Mouse (Mus musculus) layer of hippocampus, postnatal 14 days (tissue): ENCODE data around the gene Mcpt8. TPM values are rescaled to one million over a fixed set of nuclear protein-coding genes. Genes with fewer than 3 reads are reported as not detected.

Experiments used
- microRNA-seq, 2 experiments: library from miRNA; unstranded; fragments of <30 nt; microRNA quantifications; one replicate each; pipeline ENCODE4 v1.2.0; 2021
- total RNA-seq, 2 experiments: library from RNA; stranded (reverse); gene quantifications; 2 replicates each; pipeline ENCODE4 v1.2.3; 2021

The Mcpt8 gene
- total RNA-seq, 2 experiments from 2014 or later = not detected

Small RNA genes within 50 kb of the gene (microRNA-seq; reads per million reads assigned to microRNA genes)
- gene Mir6949 = 0 reads per million in 2 experiments

Other genes with a start within 250 kb of the Mcpt8 start
- 10 to 100 TPM; 11.3 to 11.4 TPM for gene Nynrin, start 231.3 kb downstream of the Mcpt8 start, total RNA-seq
- gene Cbln3, start 200.9 kb downstream of the Mcpt8 start, total RNA-seq = under 1 TPM; 0.38 to 0.69 TPM
- gene Khnyn, start 200.3 kb downstream of the Mcpt8 start, total RNA-seq = 10 to 100 TPM; 11.5 to 11.9 TPM
- gene Sdr39u1, start 185.0 kb downstream of the Mcpt8 start, total RNA-seq = 10 to 100 TPM; 73.9 to 76.0 TPM
- 1 to 10 TPM in 1 of 2 experiments, under 1 TPM in 1; 0.48 to 1.2 TPM for gene Cma1, start 140.6 kb downstream of the Mcpt8 start, total RNA-seq
- not detected for gene Cma2, start 134.3 kb downstream of the Mcpt8 start, total RNA-seq
- gene Mcpt1, start 67.3 kb downstream of the Mcpt8 start, total RNA-seq = not detected
- not detected for gene Mcpt9, start 54.8 kb downstream of the Mcpt8 start, total RNA-seq
- gene Mcpt2, start 43.2 kb downstream of the Mcpt8 start, total RNA-seq = not detected
- not detected for gene Mcpt4, start 23.0 kb downstream of the Mcpt8 start, total RNA-seq
- not detected for gene Ctsg, start 17.3 kb upstream of the Mcpt8 start, total RNA-seq
- gene Gzme, start 35.4 kb upstream of the Mcpt8 start, total RNA-seq = not detected
- gene Gzmd, start 47.3 kb upstream of the Mcpt8 start, total RNA-seq = not detected
- not detected for gene Gzmg, start 74.3 kb upstream of the Mcpt8 start, total RNA-seq
- not detected for gene Gzmn, start 89.3 kb upstream of the Mcpt8 start, total RNA-seq
- gene Gzmf, start 126.1 kb upstream of the Mcpt8 start, total RNA-seq = not detected
- gene Gzmc, start 149.4 kb upstream of the Mcpt8 start, total RNA-seq = not detected
- gene Gzmb, start 177.0 kb upstream of the Mcpt8 start, total RNA-seq = not detected